Mouse (Mus musculus): ENCODE measurements around the gene Gm11034. TPM values are rescaled to one million over a fixed set of nuclear protein-coding genes. Genes with fewer than 3 reads are reported as not detected.

The Gm11034 gene
- polyA plus RNA-seq, 1 experiment from 2014 or later: not detected

GRCm38 (mm10) chr8:72210710-72211109 is 2.7 kb downstream of the Gm11034 start:
- Histone ChIP-seq H3K9me3 (replicated peaks) (no peaks in the 10 kb centered on the region), H3K36me3 (no peaks in the 10 kb centered on the region), H3K27me3 (no peaks in the 10 kb centered on the region), H3K4me2 (no peak overlapping the region), H3K4me3 (replicated peaks) (no peak overlapping the region), H3K9ac (no peak overlapping the region), H3K4me1 (replicated peaks) (no peaks in the 10 kb centered on the region), H3K27ac (no peak overlapping the region)
- 35% methylated on average over 2 of the region's 2 CpGs for WGBS (ENCODE audit: insufficient replicate concordance)
- no peak for DNase-seq
- no peak for ATAC-seq (ENCODE audit: low read depth)

GRCm38 (mm10) chr8:72210222-72210621 is 3.2 kb downstream of the Gm11034 start:
- Histone ChIP-seq H3K4me1 (replicated peaks) (no peaks in the 10 kb centered on the region), H3K36me3 (no peaks in the 10 kb centered on the region), H3K9ac (no peak overlapping the region), H3K4me3 (replicated peaks) (no peak overlapping the region), H3K9me3 (replicated peaks) (no peaks in the 10 kb centered on the region), H3K27me3 (no peaks in the 10 kb centered on the region), H3K4me2 (no peak overlapping the region), H3K27ac (no peak overlapping the region)
- no peak for ATAC-seq (ENCODE audit: low read depth)
- WGBS (ENCODE audit: insufficient replicate concordance): 58% methylated on average over 4 of the region's 4 CpGs
- DNase-seq: no peak

DNA sequence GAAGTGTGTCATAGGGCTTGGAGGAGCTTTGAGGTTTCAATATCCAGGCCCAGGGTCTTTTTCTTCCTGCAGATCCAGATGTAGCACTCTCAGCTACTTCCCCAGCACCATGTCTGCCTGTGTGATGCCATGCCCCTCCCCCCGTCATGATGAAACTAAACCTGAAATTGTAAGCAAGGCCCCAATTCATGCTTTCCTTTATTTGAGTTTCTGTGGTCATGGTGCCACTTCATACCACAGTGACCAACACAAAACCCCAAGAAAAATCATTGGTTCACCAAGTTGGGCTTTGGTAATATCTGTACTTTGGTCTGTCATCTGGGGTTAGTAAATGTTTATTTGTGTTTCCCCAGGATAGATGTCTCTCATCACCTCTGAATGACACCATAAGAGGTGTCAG is 4.9 kb downstream of the Gm11034 start:
- H3K27me3 ChIP-seq: no peaks in the 10 kb centered on the region
- no peak overlapping the region for H3K4me2 ChIP-seq
- H3K9me3 ChIP-seq (replicated peaks): no peaks in the 10 kb centered on the region; the same call in 1 of the 2 replicates
- H3K4me3 ChIP-seq (replicated peaks): no peak overlapping the region
- no peak for DNase-seq
- no peaks in the 10 kb centered on the region for H3K36me3 ChIP-seq
- H3K9ac ChIP-seq: no peak overlapping the region
- ATAC-seq (ENCODE audit: low read depth): no peak
- H3K27ac ChIP-seq: no peak overlapping the region
- no peaks in the 10 kb centered on the region for H3K4me1 ChIP-seq (replicated peaks)
- 48% methylated on average over 1 of the region's 1 CpGs for WGBS (ENCODE audit: insufficient replicate concordance)

DNA sequence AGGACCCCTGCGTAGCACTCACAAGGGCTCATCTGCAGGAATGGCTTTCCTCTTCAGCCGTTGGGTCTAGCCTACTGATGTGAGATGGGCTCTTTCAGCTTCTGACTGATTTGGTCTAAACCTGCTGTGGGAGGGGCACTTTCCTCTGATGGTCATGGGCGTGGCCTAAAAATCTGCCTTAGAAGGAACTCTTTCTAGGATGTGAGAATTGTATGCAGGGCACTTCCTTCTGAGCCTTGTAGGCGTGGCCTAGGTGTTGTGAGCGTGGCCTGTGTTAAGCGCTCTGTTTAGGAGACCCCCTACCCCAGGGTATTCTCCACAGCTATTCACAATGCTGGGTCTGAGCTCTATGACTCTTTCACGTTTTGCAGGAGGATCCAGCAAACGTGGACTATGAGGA is 15.4 kb downstream of the Gm11034 start:
- Histone ChIP-seq H3K9ac (no peak overlapping the region), H3K36me3 (no peaks in the 10 kb centered on the region), H3K9me3 (replicated peaks) (peaks cover 7% of the 10 kb centered on the region; the same call in 1 of the 2 replicates), H3K4me3 (replicated peaks) (no peak overlapping the region), H3K27me3 (no peaks in the 10 kb centered on the region), H3K4me1 (replicated peaks) (no peaks in the 10 kb centered on the region), H3K27ac (no peak overlapping the region), H3K4me2 (no peak overlapping the region)
- ATAC-seq (ENCODE audit: low read depth) (no peak), DNase-seq (no peak)
- WGBS (ENCODE audit: insufficient replicate concordance): 48% methylated on average over 8 of the region's 8 CpGs

GRCm38 (mm10) chr8:72192065-72192464 is 21.4 kb downstream of the Gm11034 start:
- H3K27ac ChIP-seq: no peak overlapping the region
- no peaks in the 10 kb centered on the region for H3K36me3 ChIP-seq
- ATAC-seq (ENCODE audit: low read depth): no peak
- H3K9me3 ChIP-seq (replicated peaks): no peaks in the 10 kb centered on the region
- H3K4me1 ChIP-seq (replicated peaks): no peaks in the 10 kb centered on the region; the same call in 1 of the 2 replicates
- no peaks in the 10 kb centered on the region for H3K27me3 ChIP-seq
- H3K4me2 ChIP-seq: no peak overlapping the region
- no peak for DNase-seq
- no peak overlapping the region for H3K4me3 ChIP-seq (replicated peaks)
- no peak overlapping the region for H3K9ac ChIP-seq

GRCm38 (mm10) chr8:72190215-72190539 is 23.3 kb downstream of the Gm11034 start:
- Histone ChIP-seq H3K4me3 (replicated peaks) (no peak overlapping the region), H3K4me2 (no peak overlapping the region)
- 58% methylated on average over 2 of the region's 2 CpGs for WGBS (ENCODE audit: insufficient replicate concordance)

GRCm38 (mm10) chr8:72189417-72190214 is 23.8 kb downstream of the Gm11034 start, which contains the start of gene Hsh2d:
Hsh2d (plus strand) TSS chr8:72189638.
- ATAC-seq (ENCODE audit: low read depth): peak; percentile 23; the same call in 1 of the 2 replicates
- Histone ChIP-seq H3K9ac (no peak within 1 kb of the TSS), H3K36me3 (no peaks in the 10 kb centered on the region), H3K27ac (no peak within 1 kb of the TSS), H3K4me3 (replicated peaks) (no peak within 1 kb of the TSS), H3K4me1 (replicated peaks) (no peaks in the 10 kb centered on the region; the same call in 1 of the 2 replicates), H3K27me3 (no peaks in the 10 kb centered on the region), H3K9me3 (replicated peaks) (no peaks in the 10 kb centered on the region), H3K4me2 (peak within 1 kb of the TSS; percentile 21; the same call in 1 of the 2 replicates)
- DNase-seq: no peak
- 55% methylated on average over 12 of the region's 12 CpGs for WGBS (ENCODE audit: insufficient replicate concordance)

More at GRCm38 (mm10) chr8:72190215-72190539, 23.3 kb downstream of the Gm11034 start:
- no peaks in the 10 kb centered on the region; the same call in 1 of the 2 replicates for H3K4me1 ChIP-seq (replicated peaks)
- no peaks in the 10 kb centered on the region for H3K27me3 ChIP-seq
- no peaks in the 10 kb centered on the region for H3K36me3 ChIP-seq
- H3K9ac ChIP-seq: no peak overlapping the region
- DNase-seq (no peak), ATAC-seq (ENCODE audit: low read depth) (no peak)
- no peak overlapping the region for H3K27ac ChIP-seq
- H3K9me3 ChIP-seq (replicated peaks): no peaks in the 10 kb centered on the region

- Histone ChIP-seq H3K4me3 (replicated peaks) (no peak overlapping the region), H3K9me3 (replicated peaks) (no peaks in the 10 kb centered on the region), H3K36me3 (no peaks in the 10 kb centered on the region), H3K9ac (no peak overlapping the region), H3K27ac (no peak overlapping the region), H3K27me3 (no peaks in the 10 kb centered on the region), H3K4me2 (no peak overlapping the region), H3K4me1 (replicated peaks) (no peaks in the 10 kb centered on the region; the same call in 1 of the 2 replicates)
- DNase-seq: no peak
- ATAC-seq (ENCODE audit: low read depth): no peak
- WGBS (ENCODE audit: insufficient replicate concordance): 72% methylated on average over 2 of the region's 2 CpGs
These were observed 25.6 kb downstream of the Gm11034 start for GRCm38 (mm10) chr8:72187793-72188331.

DNA sequence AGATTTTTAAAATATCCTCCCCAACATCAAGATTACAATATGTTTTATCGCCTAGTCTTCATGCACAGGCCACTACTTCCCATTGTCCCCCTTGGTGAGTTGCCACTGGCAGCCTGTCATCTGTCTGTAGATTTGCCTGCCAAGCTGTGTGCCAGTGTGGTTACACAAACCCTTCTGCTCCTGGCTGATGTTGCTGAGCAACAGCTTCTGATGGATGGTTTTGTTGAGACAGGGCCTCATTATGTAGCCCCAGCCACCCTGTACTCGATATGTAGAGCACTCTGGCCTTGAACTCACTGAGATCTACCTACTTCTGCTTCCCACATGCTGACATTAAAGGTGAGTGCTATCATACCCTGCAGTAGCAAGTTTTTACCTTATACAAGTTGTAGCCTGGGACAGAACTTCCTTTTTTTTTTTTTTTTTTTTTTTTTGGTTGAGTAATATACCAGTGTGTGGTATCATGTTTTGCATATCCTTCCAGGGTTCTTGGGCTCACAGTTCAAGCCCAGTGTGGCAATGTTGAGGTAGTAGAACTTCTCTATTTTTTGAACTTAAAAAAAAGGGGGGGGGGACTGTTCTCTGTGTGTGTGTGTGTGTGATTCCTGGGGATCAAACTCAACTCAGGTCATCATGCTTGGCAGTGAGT is 29.8 kb downstream of the Gm11034 start:
- Histone ChIP-seq H3K27ac (no peak overlapping the region), H3K4me1 (replicated peaks) (no peaks in the 10 kb centered on the region), H3K27me3 (no peaks in the 10 kb centered on the region), H3K36me3 (peaks cover 33% of the 10 kb centered on the region), H3K9ac (no peak overlapping the region), H3K4me3 (replicated peaks) (no peak overlapping the region), H3K9me3 (replicated peaks) (no peaks in the 10 kb centered on the region), H3K4me2 (no peak overlapping the region)
- no peak for DNase-seq
- no peak for ATAC-seq (ENCODE audit: low read depth)
- WGBS (ENCODE audit: insufficient replicate concordance): 46% methylated on average over 2 of the region's 2 CpGs

GRCm38 (mm10) chr8:72177346-72177925 is 36.0 kb downstream of the Gm11034 start:
- no peaks in the 10 kb centered on the region for H3K27me3 ChIP-seq
- no peaks in the 10 kb centered on the region for H3K9me3 ChIP-seq (replicated peaks)
- 67% methylated on average over 5 of the region's 5 CpGs for WGBS (ENCODE audit: insufficient replicate concordance)
- ATAC-seq (ENCODE audit: low read depth) (0 out of 2 replicates have a peak, but pooled peaks have one; percentile 30), DNase-seq (peak; percentile 21)
- no peak overlapping the region for H3K4me2 ChIP-seq
- H3K4me3 ChIP-seq (replicated peaks): no peak overlapping the region
- no peak overlapping the region for H3K9ac ChIP-seq
- no peak overlapping the region for H3K27ac ChIP-seq
- H3K4me1 ChIP-seq (replicated peaks): no peaks in the 10 kb centered on the region
- H3K36me3 ChIP-seq: peaks cover 92% of the 10 kb centered on the region

DNA sequence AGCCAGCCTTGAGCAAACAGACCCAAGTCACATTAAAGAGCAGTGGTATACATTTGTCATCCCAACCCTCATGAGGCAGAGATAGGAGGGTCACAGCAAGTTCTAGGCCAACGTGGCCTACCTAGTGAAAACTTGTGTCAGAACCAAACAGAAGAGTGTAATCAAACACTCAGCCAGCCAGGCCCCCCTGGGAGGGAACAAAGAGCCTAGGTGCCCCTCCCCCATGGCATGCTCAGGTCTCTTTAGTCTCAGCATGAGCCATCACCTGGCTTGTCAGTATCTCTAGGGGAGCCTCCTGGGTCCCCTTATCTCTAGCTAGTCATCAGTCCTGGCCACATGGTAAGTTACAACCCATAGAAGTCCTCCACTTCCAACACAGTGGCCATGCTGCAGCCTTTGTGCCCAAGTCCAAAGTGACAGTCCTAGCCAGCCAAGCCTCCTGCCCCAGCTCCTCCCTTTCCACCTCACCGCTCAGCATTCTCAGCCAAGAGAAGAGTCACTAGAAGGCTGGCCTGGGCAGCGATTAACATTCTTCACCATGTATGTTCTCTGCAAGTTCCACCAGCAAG is 43.7 kb downstream of the Gm11034 start:
- peak overlapping the region; percentile 19 for H3K27ac ChIP-seq
- H3K9me3 ChIP-seq (replicated peaks): no peaks in the 10 kb centered on the region
- no peaks in the 10 kb centered on the region for H3K27me3 ChIP-seq
- peaks cover 20% of the 10 kb centered on the region for H3K4me1 ChIP-seq (replicated peaks)
- peaks cover 91% of the 10 kb centered on the region for H3K36me3 ChIP-seq
- DNase-seq (no peak), ATAC-seq (ENCODE audit: low read depth) (peak; percentile 49)
- no peak overlapping the region for H3K4me2 ChIP-seq
- no peak overlapping the region for H3K4me3 ChIP-seq (replicated peaks)
- H3K9ac ChIP-seq: no peak overlapping the region
- 60% methylated on average over 3 of the region's 3 CpGs for WGBS (ENCODE audit: insufficient replicate concordance)
